Mouse (Mus musculus) ovary, postnatal 36 days (tissue): ENCODE data around the gene Mettl3.

Experiments used
- DNase-seq: peaks from one replicate; pipeline ENCODE4 v3.0.0; 2022; ENCODE audit warnings: low spot score, mixed read lengths

The Mettl3 gene

DNA sequence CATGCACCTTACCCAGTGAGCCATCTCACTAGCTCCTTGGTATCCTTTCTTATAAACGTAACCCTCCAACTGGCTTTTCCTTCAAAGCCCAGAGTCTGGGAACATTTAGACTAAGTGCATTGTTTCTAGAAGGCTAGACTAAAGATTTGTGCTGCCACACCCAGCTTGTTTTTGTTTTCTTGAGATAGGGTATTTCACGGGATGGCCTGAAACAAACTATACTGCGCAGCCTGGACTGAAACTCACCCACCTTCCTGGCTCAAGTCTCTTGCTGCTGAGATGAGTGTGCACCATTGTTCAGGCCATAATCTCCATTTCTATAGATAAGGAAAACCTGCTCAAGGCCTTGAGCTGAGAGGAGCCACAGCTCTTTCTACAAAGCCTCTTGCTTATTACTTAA, 20.7 kb downstream of the Mettl3 start:
- DNase-seq, result no peak

DNA sequence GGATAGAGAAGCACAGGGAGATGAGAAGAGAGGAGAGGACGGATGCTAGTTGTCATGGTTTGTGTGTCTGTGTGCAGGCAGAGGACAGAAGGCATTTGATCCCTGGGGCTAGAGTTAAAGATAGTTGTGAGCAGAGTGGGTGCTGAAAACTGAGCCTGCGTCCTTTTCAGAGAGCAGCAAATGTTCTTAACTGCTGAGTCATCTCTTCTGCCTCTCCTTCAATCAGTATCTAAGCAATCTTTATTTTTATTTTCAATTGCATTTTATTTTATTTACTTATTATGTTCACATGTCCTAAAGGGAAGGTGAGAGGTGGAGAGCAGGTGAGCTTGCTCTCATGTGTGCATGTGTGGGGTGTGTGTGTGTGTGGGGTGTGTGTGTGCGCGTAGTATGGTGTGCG, 21.3 kb downstream of the Mettl3 start:
- DNase-seq, result no peak

DNA sequence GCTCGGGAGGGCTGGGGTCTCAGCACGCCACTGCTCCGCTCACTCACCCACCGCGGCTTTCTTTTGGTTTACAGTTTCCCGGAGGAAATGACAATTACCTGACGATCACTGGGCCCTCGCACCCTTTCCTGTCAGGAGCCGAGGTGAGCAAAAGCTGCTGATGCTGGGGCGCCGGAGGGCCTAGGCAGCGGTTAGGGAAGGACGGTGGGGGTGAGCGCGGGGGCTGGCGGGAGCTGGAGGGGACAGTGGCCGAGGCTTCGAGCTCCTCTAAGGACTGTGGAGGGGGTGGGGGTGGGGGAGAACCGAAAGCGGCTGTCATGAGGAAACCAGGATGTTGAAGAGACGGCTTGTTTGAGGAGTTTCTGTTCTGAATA, 25.2 kb downstream of the Mettl3 start:
- no peak for DNase-seq

DNA sequence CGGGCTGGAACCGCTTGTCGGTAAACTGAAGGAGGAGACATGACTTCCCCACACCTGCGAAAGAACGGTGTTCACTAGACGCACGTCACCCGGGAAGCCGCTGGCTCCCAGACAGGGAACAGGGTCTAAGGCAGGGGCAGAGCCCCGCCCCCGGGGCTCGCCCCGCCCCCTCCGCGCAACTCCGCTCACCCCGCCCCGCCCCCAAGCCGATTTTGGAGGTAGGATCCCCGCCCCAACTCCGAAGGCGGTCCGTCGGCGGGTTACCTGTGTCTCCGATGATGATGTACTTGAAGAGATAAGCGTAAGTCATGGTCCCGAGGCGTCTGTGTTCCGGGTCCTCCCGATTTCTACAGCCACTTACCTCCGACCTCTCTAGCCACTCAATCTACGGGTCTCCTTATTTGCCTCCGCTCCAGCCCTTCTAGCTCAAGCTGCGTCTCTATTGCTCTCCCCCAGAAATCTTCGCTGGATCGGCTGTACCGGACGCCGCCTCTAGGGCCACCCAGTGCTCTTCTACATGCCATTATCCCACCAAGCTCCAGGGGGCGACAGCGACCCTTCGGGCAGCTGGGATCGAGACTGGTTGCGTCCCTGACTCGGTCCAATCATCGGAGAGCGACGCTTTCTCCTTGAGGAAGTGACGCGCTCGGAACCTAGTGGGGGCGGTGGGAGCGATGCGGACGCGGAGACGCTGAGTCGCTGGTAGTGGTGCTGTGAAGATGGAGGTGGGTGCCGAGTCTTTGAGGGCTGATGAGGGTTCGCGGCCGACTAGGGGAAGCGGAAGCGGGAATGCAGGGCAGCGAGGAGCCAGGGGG, 25.8 kb downstream of the Mettl3 start, which contains the start of the genes Tox4 and Rab2b:
Tox4 (plus strand) TSS at position 215 of the 815 bp plus-strand sequence.
Rab2b (minus strand) TSS at position 614 of the 815 bp plus-strand sequence.
- peak; percentile 99 for DNase-seq

DNA sequence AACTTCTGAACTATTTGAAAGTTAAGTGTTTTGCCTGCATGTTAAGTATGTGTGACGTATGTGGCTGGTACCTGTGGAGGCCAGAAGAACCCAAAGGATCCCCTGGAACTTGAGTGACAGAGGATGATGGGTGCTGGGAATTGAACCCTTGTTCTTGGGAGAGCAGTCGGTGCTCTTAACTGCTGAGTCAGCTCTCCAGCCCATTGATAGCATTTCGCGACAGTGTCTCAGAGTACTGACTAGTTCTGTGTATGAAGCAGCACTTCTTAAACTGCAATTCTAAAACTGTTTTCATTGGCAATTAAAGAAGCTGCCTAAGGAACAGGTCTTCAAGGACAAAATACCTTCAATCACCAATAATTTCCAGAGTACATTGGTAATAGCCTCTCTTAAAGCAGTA, 27.7 kb downstream of the Mettl3 start:
- no peak for DNase-seq

DNA sequence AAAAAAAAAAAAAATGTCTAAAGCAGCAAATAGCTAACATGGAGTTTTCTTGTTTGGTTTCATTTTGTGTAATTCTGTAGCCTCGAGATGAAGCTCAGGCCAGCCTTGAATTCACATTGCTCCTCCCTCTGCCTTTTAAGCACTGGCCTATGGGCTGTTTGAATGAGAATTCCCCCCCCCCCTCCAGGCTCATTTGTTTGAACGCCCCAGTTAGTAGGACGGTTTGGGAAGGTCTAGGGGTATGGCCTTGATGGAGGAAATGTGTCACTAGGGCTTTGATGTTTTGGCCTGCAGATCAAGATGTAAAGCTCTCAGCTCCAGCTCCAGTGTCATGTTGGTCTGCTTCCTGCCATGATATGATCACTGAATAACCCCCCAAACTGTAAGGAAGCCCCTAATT, 32.1 kb downstream of the Mettl3 start:
- no peak for DNase-seq

DNA sequence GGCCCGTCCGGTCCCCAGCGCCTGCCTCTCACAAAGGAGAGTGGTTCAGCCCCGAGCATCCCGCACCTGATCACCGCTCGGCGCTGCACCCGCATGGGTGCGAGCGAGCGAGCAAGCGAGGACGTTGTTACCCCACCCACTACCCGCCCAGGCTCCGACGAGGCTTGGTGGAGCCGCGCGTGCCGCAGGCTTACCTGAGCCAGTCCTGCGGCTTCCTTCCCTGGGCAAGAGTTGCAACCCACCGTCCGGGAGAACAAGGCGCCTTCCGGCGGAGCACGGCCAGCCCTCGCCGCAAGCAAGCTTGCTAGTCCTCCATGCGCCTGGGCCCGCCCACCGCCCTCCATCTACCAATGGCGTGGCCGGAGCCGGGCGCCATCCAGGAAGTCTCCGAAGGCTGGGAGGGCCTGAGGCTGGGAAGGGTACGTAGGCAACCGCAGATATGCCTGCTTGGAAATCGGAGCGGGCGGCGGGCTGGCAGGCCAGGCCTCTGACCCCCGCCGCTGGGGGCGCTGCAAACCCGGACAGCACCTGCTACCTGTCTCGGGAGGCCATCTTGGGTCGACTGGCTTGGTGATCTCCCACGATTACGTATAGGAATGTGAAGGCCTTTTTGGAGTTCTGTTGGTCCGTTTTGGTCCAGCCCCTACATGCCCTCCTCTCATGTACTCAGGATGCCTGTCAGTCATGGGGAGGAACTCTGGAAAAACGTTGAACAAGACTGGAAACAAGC, 47.3 kb downstream of the Mettl3 start, which contains the start of gene Chd8:
Chd8 (minus strand) TSS at position 297 of the 730 bp plus-strand sequence.
- DNase-seq, result peak; percentile 98

DNA sequence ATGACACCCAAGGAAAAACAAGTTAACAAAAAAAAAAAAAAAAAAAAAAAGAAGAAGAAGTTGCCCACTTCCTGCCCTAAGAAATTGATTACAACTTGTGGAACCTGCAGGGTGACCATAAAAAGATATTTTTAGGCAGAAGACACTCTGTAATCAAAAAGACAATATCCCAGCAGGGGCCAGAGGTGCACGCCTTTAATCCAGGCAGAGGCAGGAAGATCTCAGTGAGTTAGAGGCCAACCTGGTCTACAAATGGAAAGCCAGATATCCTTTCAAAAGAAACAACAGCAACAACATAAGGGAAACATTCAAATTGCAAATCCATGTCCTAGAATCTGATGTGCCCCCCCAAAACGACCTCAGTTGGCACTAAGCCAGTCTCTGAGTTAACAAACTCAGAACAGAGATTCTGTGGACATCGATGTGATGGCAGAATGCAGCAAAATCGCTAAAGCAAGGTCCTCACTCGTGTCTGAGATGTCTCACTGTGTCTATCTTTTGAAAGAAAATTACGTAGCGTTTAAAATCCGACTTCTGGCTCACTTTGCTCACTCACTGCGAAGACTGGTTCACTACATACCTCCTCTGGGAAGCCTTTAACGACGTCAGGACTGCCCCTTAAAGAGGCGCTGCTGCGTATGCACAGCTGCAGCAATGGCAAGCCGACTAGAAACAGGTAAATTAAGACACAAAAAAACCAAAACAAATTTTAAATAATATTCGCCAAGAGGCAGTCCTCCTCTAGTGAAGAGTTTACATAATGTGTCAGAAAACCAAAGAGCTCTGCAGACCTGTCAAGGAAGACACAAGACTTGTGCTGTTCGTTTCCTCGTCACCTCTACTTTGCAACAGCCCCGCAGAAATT, 48.4 kb downstream of the Mettl3 start:
- no peak for DNase-seq

DNA sequence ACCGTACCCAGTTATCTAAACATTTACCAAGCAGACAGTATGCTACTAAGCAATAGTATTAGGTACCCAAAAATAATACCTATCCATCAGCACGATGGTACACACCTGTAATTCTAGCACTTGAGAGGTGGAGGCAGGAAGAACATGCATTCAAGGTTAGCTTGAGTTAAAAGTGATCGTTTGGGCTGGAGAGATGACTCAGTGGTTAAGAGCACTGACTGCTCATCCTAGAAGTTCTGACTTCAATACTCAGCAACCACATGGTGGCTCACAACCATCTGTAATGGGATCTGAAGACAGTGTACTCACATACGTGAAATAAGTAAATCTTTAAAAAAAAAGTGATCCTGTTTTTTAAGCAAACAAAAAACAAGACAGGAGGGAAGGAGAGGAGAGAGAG, 58.8 kb downstream of the Mettl3 start:
- no peak for DNase-seq
